Mouse (Mus musculus): Measurements from ENCODE around the gene Aanat. TPM values are rescaled to one million over a fixed set of nuclear protein-coding genes. Genes with fewer than 3 reads are reported as not detected.

Aanat gene
- polyA plus RNA-seq, 1 experiment from 2014 or later, result not detected

- WGBS (ENCODE audit: insufficient replicate concordance), result 76% methylated on average over 1 of the region's 1 CpGs
- Histone ChIP-seq H3K36me3 (replicated peaks) (peaks cover 15% of the 10 kb centered on the region), H3K4me1 (replicated peaks) (peaks cover 99% of the 10 kb centered on the region), H3K27ac (replicated peaks) (0 out of 2 replicates have a peak overlapping the region, but pooled peaks have one; percentile 10), H3K4me2 (no peak overlapping the region), H3K27me3 (no peaks in the 10 kb centered on the region), H3K9ac (no peak overlapping the region), H3K9me3 (replicated peaks) (no peaks in the 10 kb centered on the region), H3K4me3 (replicated peaks) (no peak overlapping the region)
- no peak for ATAC-seq (ENCODE audit: insufficient read depth)
Measured at GRCm38 (mm10) chr11:116552194-116552593, 34.0 kb upstream of the Aanat start.

GRCm38 (mm10) chr11:116554171-116554878 is 31.9 kb upstream of the Aanat start:
- Histone ChIP-seq H3K4me1 (replicated peaks) (peaks cover 97% of the 10 kb centered on the region), H3K9ac (no peak overlapping the region), H3K4me3 (replicated peaks) (no peak overlapping the region), H3K9me3 (replicated peaks) (no peaks in the 10 kb centered on the region), H3K4me2 (no peak overlapping the region), H3K27ac (replicated peaks) (0 out of 2 replicates have a peak overlapping the region, but pooled peaks have one; percentile 15), H3K27me3 (no peaks in the 10 kb centered on the region), H3K36me3 (replicated peaks) (no peaks in the 10 kb centered on the region)
- no peak for ATAC-seq (ENCODE audit: insufficient read depth)
- WGBS (ENCODE audit: insufficient replicate concordance), result 19% methylated on average over 12 of the region's 12 CpGs

GRCm38 (mm10) chr11:116555572-116555971 is 30.7 kb upstream of the Aanat start:
- Histone ChIP-seq H3K4me2 (no peak overlapping the region), H3K9me3 (replicated peaks) (no peaks in the 10 kb centered on the region), H3K4me3 (replicated peaks) (no peak overlapping the region), H3K36me3 (replicated peaks) (no peaks in the 10 kb centered on the region), H3K27me3 (no peaks in the 10 kb centered on the region), H3K4me1 (replicated peaks) (peaks cover 85% of the 10 kb centered on the region), H3K27ac (replicated peaks) (0 out of 2 replicates have a peak overlapping the region, but pooled peaks have one; percentile 7), H3K9ac (no peak overlapping the region)
- WGBS (ENCODE audit: insufficient replicate concordance), result 30% methylated on average over 1 of the region's 1 CpGs
- ATAC-seq (ENCODE audit: insufficient read depth), result no peak

GRCm38 (mm10) chr11:116556308-116556707 is 29.9 kb upstream of the Aanat start:
- Histone ChIP-seq H3K4me1 (replicated peaks) (peaks cover 85% of the 10 kb centered on the region), H3K9me3 (replicated peaks) (no peaks in the 10 kb centered on the region), H3K4me3 (replicated peaks) (no peak overlapping the region), H3K4me2 (no peak overlapping the region), H3K9ac (no peak overlapping the region), H3K36me3 (replicated peaks) (no peaks in the 10 kb centered on the region), H3K27ac (replicated peaks) (no peak overlapping the region), H3K27me3 (no peaks in the 10 kb centered on the region)
- WGBS (ENCODE audit: insufficient replicate concordance), result 64% methylated on average over 6 of the region's 6 CpGs
- ATAC-seq (ENCODE audit: insufficient read depth), result no peak; the same call in 1 of the 2 replicates

GRCm38 (mm10) chr11:116565283-116566041 is 20.8 kb upstream of the Aanat start:
- H3K4me1 ChIP-seq (replicated peaks), result peaks cover 69% of the 10 kb centered on the region
- no peak overlapping the region for H3K27ac ChIP-seq (replicated peaks)

GRCm38 (mm10) chr11:116567531-116567930 is 18.7 kb upstream of the Aanat start:
- ATAC-seq (ENCODE audit: insufficient read depth), result no peak
- Histone ChIP-seq H3K9me3 (replicated peaks) (no peaks in the 10 kb centered on the region), H3K27me3 (no peaks in the 10 kb centered on the region), H3K4me2 (no peak overlapping the region), H3K4me3 (replicated peaks) (no peak overlapping the region), H3K36me3 (replicated peaks) (0 out of 2 replicates have a peak, but pooled peaks cover 10% of the 10 kb centered on the region), H3K9ac (no peak overlapping the region), H3K27ac (replicated peaks) (no peak overlapping the region), H3K4me1 (replicated peaks) (peaks cover 76% of the 10 kb centered on the region)
- WGBS (ENCODE audit: insufficient replicate concordance), result 86% methylated on average over 8 of the region's 8 CpGs

More at GRCm38 (mm10) chr11:116565283-116566041, 20.8 kb upstream of the Aanat start:
- Histone ChIP-seq H3K9ac (no peak overlapping the region), H3K9me3 (replicated peaks) (no peaks in the 10 kb centered on the region), H3K27me3 (no peaks in the 10 kb centered on the region), H3K36me3 (replicated peaks) (0 out of 2 replicates have a peak, but pooled peaks cover 1% of the 10 kb centered on the region), H3K4me3 (replicated peaks) (no peak overlapping the region), H3K4me2 (no peak overlapping the region)
- 59% methylated on average over 7 of the region's 7 CpGs for WGBS (ENCODE audit: insufficient replicate concordance)
- ATAC-seq (ENCODE audit: insufficient read depth), result no peak

GRCm38 (mm10) chr11:116570821-116571220 is 15.4 kb upstream of the Aanat start:
- no peaks in the 10 kb centered on the region for H3K27me3 ChIP-seq
- no peak for ATAC-seq (ENCODE audit: insufficient read depth)
- H3K4me2 ChIP-seq, result peak overlapping the region; percentile 82
- WGBS (ENCODE audit: insufficient replicate concordance), result 82% methylated on average over 7 of the region's 7 CpGs
- peaks cover 94% of the 10 kb centered on the region for H3K4me1 ChIP-seq (replicated peaks)
- peak overlapping the region; percentile 62; the same call in 1 of the 2 replicates for H3K9ac ChIP-seq
- peak overlapping the region; percentile 99 for H3K27ac ChIP-seq (replicated peaks)
- H3K36me3 ChIP-seq (replicated peaks), result 0 out of 2 replicates have a peak, but pooled peaks cover 10% of the 10 kb centered on the region
- H3K9me3 ChIP-seq (replicated peaks), result no peaks in the 10 kb centered on the region
- H3K4me3 ChIP-seq (replicated peaks), result no peak overlapping the region

GRCm38 (mm10) chr11:116571767-116572679 is 14.2 kb upstream of the Aanat start:
- peaks cover 97% of the 10 kb centered on the region for H3K4me1 ChIP-seq (replicated peaks)
- peak; percentile 69 for ATAC-seq (ENCODE audit: insufficient read depth)
- peaks cover 10% of the 10 kb centered on the region; the same call in 1 of the 2 replicates for H3K36me3 ChIP-seq (replicated peaks)
- WGBS (ENCODE audit: insufficient replicate concordance), result 26% methylated on average over 19 of the region's 19 CpGs
- peak overlapping the region; percentile 53 for H3K4me3 ChIP-seq (replicated peaks)
- no peaks in the 10 kb centered on the region for H3K27me3 ChIP-seq
- peak overlapping the region; percentile 62 for H3K9ac ChIP-seq
- H3K27ac ChIP-seq (replicated peaks), result peak overlapping the region; percentile 99
- H3K9me3 ChIP-seq (replicated peaks), result no peaks in the 10 kb centered on the region
- peak overlapping the region; percentile 82 for H3K4me2 ChIP-seq

- Histone ChIP-seq H3K36me3 (replicated peaks) (peaks cover 10% of the 10 kb centered on the region; the same call in 1 of the 2 replicates), H3K9ac (peak overlapping the region; percentile 62), H3K27me3 (no peaks in the 10 kb centered on the region), H3K4me1 (replicated peaks) (peaks cover 96% of the 10 kb centered on the region), H3K4me2 (peak overlapping the region; percentile 82), H3K4me3 (replicated peaks) (peak overlapping the region; percentile 53), H3K27ac (replicated peaks) (peak overlapping the region; percentile 99), H3K9me3 (replicated peaks) (no peaks in the 10 kb centered on the region)
- 31% methylated on average over 12 of the region's 12 CpGs for WGBS (ENCODE audit: insufficient replicate concordance)
- ATAC-seq (ENCODE audit: insufficient read depth), result peak; percentile 83
Measured at GRCm38 (mm10) chr11:116572756-116573543, 13.3 kb upstream of the Aanat start.

GRCm38 (mm10) chr11:116574486-116574885 is 11.7 kb upstream of the Aanat start:
- H3K4me2 ChIP-seq, result peak overlapping the region; percentile 82
- H3K9me3 ChIP-seq (replicated peaks), result no peaks in the 10 kb centered on the region
- peaks cover 21% of the 10 kb centered on the region for H3K36me3 ChIP-seq (replicated peaks)
- no peaks in the 10 kb centered on the region for H3K27me3 ChIP-seq
- H3K9ac ChIP-seq, result no peak overlapping the region
- H3K27ac ChIP-seq (replicated peaks), result peak overlapping the region; percentile 99
- no peak for ATAC-seq (ENCODE audit: insufficient read depth)
- WGBS (ENCODE audit: insufficient replicate concordance), result 76% methylated on average over 6 of the region's 6 CpGs
- H3K4me3 ChIP-seq (replicated peaks), result peak overlapping the region; percentile 53; the same call in 1 of the 2 replicates
- peaks cover 99% of the 10 kb centered on the region for H3K4me1 ChIP-seq (replicated peaks)
